Mouse (Mus musculus) embryo, embryonic 11.5 days (tissue): ENCODE measurements around the gene Hjurp.

Experiments used
- DNase-seq: peaks from one replicate; pipeline ENCODE4 v3.0.0-alpha.2; 2012; ENCODE audit warnings: low read depth, low spot score

Hjurp gene

GRCm38 (mm10) chr1:88297480-88298258, 20.2 kb upstream of the Hjurp start:
- DNase-seq: no peak

DNA sequence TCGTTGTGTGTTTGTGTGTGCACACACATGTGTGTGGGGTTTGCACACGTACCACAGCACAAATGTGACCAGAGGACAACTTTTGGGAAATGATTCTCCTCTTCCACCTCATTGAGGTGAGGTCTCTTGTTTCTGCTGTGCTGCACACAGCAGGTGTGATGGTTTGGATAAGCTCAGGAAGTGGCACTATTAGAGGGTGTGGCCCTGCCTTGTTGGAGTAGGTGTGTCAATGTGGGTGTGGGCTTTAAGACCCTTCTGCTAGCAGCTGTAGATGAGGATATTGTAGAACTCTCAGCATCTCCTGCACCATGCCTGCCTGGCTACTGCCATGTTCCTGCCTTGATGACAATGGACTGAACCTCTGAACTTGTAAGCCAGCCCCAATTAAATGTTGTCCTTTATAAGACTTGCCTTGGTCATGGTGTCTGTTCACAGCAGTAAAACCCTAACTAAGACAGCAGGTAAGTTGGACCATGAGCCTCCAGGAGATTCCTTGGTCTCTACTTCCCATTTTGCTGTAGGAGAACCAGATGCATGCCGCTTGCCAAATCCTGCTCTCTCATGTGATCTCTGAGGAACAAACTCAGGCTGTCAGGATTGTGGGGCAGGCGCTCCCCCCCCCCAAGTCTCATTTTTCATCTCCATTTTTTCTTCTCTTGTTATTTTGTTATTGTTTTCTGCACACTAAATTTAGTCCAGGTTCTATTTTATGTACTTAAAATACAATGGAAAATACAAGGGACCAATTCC, 18.9 kb upstream of the Hjurp start:
- DNase-seq: no peak

DNA sequence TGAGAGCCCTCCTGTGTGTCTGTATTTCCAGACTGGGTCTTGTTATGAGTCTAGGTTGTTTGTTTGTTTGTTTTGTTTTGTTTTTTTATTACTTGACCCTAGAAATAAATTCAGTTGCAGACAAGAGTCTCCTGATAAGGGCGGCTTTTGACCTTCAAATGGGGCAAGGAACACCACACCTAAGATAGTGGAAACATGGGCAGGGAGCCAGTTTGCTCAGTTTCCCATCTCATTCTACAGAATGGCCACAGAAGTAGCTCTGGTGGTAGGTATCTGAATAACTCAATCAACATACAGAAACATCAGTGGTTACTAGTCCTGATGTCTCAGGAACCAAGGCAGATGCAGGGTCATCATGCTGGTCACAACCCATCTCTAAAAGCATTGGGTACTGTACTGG, 17.2 kb upstream of the Hjurp start:
- DNase-seq: no peak

GRCm38 (mm10) chr1:88292057-88292456, 14.6 kb upstream of the Hjurp start:
- no peak for DNase-seq

DNA sequence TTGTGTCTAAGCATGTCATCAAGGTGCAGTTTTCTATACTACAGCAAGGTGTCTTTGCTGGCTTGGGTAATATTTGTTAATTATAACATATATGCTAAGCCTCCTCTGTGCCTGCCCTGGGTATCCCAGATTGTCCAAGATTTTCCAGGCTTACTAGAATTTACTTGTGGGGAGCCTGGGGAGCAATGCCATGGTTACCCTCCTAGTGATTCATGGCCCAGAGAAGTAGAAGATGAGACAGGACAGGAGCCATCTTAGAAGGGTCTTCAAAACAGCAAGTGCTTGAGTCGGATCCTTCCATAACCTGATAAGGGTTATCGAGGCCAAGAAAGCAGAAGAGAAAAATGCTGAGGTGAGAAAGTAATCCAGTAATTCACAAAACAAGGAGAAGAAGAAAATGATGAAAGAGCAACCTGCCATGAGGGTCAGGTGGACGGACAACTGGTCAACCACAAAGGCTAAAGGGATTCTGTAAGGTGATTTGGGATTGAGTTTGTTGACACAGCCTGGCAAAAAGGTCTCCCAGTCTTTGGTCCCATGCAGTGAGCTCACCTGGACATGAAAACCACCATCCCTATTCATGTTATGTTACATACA, 14.1 kb upstream of the Hjurp start:
- DNase-seq: no peak

- no peak for DNase-seq
Observed at GRCm38 (mm10) chr1:88290511-88290910, 13.1 kb upstream of the Hjurp start.

- no peak for DNase-seq
Observed at GRCm38 (mm10) chr1:88289917-88290316, 12.5 kb upstream of the Hjurp start.

DNA sequence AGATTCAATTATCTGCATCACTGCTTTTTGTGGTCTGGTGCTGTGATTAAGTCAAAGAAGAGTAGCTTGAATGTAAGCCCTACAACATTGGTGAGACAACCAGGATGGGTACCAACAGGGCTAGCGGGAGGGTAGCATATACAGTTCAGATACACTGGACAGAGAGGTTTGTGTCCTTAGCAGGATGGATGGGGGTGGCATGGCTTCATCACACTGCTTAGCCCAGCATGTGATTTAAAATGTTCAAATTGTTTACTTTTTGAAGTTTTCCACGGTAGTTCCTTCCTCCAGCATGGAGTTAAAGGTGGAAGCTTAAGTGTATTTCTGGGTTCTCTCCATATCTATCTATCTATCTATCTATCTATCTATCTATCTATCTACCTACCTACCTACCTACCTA, 11.7 kb upstream of the Hjurp start:
- no peak for DNase-seq

DNA sequence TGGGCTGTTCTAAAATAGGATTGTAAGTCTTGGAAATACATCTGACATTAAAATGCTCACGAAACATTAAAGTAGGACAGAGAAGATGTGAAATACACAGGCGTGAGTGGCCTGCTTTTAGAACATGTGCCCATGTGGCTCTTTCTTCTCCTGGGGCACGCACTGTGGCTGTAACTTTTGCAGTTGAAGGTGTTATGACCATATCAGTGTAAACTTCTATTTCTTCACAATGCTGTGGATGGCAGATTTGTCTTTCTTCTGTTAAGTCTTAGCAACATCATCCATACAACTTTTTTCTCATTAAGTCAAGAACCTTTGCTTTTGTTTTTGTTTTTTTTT, 11.3 kb upstream of the Hjurp start:
- no peak for DNase-seq

GRCm38 (mm10) chr1:88288056-88288788, 10.8 kb upstream of the Hjurp start:
- no peak for DNase-seq

- DNase-seq: peak; percentile 42
Observed at GRCm38 (mm10) chr1:88287697-88287980, 10.2 kb upstream of the Hjurp start.

DNA sequence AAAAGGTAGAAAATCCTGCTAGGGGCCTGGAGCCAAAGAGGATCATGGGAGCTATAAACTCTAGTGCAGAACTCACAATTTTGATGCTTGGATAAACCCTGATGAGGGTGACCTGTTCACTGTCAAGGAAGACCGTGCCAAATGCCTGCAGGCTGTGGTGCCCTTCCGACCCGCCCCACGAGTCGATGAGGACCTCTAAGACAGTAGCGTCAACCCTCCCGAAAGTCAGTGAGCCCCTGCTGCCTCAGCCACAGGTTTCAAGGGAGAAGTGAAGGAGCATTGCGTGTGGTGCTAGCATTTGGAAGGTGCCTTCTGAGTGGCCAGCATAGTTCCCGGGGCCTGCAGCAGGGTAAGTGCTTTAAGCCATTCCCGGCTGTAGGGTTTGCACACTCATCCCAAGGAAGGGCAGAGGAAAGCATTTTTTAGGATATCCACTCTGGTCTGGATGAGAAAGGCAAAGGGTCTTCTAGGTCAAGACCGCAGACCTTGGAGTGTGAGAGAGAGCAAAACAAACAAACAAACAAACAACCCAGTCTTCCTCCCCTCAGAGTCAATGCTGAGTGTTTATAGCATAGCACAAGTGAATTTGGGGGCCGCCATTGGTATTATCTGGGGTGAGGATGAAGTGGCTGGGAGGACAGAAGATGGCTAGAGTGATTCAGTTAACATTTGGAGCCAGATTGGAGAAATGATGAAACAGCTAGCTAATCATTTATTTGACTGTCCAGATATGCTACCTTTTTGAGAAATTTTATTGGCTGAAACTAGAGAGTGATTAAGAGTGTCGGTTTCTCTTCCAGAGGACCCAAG, 9.7 kb upstream of the Hjurp start:
- no peak for DNase-seq

DNA sequence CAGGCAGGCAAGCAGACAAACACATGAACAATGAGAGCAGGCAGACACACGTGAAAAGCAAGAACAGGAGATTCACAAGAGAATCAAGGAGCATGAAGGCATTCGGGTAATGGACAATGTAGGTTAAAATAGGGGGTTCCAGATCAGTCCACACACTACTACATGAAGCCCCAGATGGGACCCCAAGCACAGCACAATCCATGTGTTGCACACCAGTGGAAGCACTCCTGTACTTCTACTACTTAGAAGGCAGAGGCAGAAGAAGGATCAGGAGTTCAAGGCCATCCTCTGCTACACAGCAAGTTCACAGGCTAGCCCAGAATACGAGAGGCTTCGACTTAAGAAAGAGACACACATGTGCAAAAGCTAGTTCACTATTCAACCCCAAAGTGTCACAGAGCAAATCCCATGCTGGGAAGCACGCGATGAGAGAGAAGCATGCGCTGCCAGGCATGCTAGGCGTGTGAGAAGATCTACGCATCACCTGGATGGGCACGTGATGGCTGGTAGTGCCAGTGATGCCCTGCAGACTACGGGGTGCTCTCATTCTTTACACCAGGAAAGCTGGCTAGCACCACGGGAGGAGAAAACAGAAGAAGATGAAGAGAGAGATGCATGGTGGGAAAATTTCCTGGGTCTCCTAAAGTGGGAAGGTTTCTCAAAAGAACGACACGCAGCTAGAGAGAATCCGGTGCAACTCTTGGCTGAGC, 8.9 kb upstream of the Hjurp start:
- no peak for DNase-seq

GRCm38 (mm10) chr1:88285652-88286051, 8.2 kb upstream of the Hjurp start:
- DNase-seq: no peak

- DNase-seq: no peak
Observed at GRCm38 (mm10) chr1:88284946-88285320, 7.5 kb upstream of the Hjurp start.

DNA sequence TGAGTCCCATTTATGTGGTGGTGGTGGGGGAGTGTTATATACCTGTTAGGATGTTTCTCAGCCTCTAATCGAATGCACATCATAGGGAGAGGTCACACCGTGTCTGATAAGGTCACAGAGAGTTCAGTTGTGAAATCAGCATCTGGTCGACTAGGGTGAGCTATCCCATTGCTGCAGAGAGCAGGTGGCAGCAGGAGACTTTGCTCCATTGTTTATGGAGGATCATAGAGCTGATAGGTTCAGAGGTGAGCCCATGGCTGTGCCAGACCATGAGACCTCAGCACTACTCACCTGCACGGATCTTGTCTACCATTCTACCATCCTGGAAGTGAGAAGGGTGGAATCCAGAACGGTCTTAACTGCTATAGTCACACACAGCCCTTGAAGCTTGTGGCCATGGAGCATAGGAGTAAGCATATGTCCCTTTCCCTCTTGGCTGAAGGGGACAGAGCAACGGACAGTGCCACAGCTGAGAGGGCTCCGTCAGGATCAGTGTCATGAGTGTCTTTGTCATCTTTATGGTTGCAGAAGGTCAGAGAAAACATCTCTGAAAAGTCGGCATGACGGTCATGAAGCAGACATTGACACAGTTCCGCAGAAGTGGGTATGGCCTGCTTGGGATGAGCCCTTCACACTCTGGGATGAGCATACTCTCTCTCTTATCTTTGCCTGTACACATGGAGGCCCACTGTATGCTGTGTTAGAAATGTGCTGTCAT, 7.0 kb upstream of the Hjurp start:
- DNase-seq: no peak

GRCm38 (mm10) chr1:88283376-88284227, 6.2 kb upstream of the Hjurp start:
- no peak for DNase-seq

GRCm38 (mm10) chr1:88282301-88282700, 4.9 kb upstream of the Hjurp start:
- DNase-seq: no peak

DNA sequence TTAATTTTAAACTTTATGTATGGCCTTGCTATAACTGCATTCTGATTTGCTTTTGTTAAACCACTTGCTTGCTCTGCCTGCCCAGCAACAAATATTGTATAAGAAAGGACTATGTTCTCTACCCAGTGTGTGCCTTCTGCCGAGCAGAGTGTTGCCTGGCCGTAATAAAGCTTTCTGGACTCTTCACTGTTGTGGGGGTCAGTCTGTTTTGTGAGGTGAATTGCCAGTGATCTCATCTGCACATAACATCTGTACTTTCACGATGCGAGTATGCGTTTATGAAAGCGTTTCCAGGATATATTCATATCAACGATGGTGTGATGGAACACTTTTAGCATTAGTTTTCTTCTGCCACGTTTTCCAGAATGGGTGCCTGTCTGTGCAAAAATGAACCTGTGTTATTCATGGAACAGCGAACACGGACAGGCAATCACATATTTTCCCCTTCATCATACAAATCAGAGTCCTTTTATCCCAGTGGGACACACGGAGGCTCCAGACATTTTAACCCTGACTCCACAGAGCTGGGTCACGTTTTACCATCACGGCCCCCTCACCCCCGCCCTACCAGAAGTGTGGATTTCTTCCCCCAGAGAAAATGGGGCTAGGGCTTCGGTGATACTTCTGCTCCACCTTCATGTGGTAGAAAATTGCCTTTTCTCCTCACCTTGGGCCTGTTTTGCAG, 2.7 kb upstream of the Hjurp start:
- no peak for DNase-seq
